Mouse (Mus musculus): ENCODE data around the gene Crtc3. TPM values are rescaled to one million over a fixed set of nuclear protein-coding genes. Genes with fewer than 3 reads are reported as not detected.
A peak's percentile ranks its signal among the peaks of the same experiment; 100 is the strongest.

The Crtc3 gene
- polyA plus RNA-seq, 1 experiment, result 21.7 TPM

- no peak for DNase-seq
- H3K27ac ChIP-seq (ENCODE audit: insufficient read depth, low read length), result no peak overlapping the region
- TF ChIP-seq CTCF (IDR thresholded peaks at IDR 0.05; ENCODE audit: borderline replicate concordance, insufficient read depth, low read depth, low read length) (no peak), POLR2A (IDR thresholded peaks at IDR 0.05; ENCODE audit: borderline replicate concordance, insufficient read depth, low read length) (no peak)
- no peaks in the 10 kb centered on the region for H3K4me1 ChIP-seq (ENCODE audit: control insufficient read depth, insufficient read depth, low read length)
- H3K27me3 ChIP-seq (ENCODE audit: control insufficient read depth, insufficient read depth, low read length), result no peaks in the 10 kb centered on the region
- WGBS, result 38% methylated on average over 5 of the region's 5 CpGs
- no peak overlapping the region for H3K4me3 ChIP-seq (replicated peaks; ENCODE audit: insufficient read depth, low read depth, low read length)
These were observed 130.1 kb downstream of the Crtc3 start for GRCm38 (mm10) chr7:80558572-80558971.

DNA sequence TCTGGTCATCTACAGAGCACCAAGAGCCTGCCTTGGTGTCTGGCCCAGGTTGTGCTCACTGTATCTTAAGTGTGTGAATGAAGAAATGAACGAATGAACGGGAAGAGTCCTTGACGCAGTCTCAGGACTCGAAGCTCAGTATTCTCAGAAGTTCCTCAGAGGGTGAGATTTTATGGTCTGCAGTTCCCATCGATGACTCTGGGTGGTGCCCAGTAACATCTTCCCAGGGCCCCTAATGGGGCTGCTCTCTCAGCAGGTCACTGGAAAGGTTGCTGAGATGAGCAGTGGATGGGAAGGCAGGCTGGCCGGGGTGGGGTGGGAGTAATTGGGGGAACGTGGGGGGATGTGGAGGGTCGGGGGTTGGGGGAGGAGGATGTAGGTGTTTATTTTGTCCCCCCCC is 130.6 kb downstream of the Crtc3 start:
- Histone ChIP-seq H3K4me3 (replicated peaks; ENCODE audit: insufficient read depth, low read depth, low read length) (no peak overlapping the region), H3K27me3 (ENCODE audit: control insufficient read depth, insufficient read depth, low read length) (no peaks in the 10 kb centered on the region), H3K4me1 (ENCODE audit: control insufficient read depth, insufficient read depth, low read length) (no peaks in the 10 kb centered on the region), H3K27ac (ENCODE audit: insufficient read depth, low read length) (no peak overlapping the region)
- WGBS, result 57% methylated on average over 8 of the region's 8 CpGs
- TF ChIP-seq CTCF (IDR thresholded peaks at IDR 0.05; ENCODE audit: borderline replicate concordance, insufficient read depth, low read depth, low read length) (peak; percentile 28; the same call in 1 of the 2 replicates), POLR2A (IDR thresholded peaks at IDR 0.05; ENCODE audit: borderline replicate concordance, insufficient read depth, low read length) (no peak)
- no peak for DNase-seq

GRCm38 (mm10) chr7:80557161-80557560 is 131.5 kb downstream of the Crtc3 start:
- H3K4me3 ChIP-seq (replicated peaks; ENCODE audit: insufficient read depth, low read depth, low read length), result no peak overlapping the region
- H3K4me1 ChIP-seq (ENCODE audit: control insufficient read depth, insufficient read depth, low read length), result no peaks in the 10 kb centered on the region
- no peak for DNase-seq
- no peaks in the 10 kb centered on the region for H3K27me3 ChIP-seq (ENCODE audit: control insufficient read depth, insufficient read depth, low read length)
- 67% methylated on average over 4 of the region's 4 CpGs for whole genome bisulfite sequencing
- no peak overlapping the region for H3K27ac ChIP-seq (ENCODE audit: insufficient read depth, low read length)
- no peak for TF ChIP-seq CTCF (IDR thresholded peaks at IDR 0.05; ENCODE audit: borderline replicate concordance, insufficient read depth, low read depth, low read length)
- TF ChIP-seq POLR2A (IDR thresholded peaks at IDR 0.05; ENCODE audit: borderline replicate concordance, insufficient read depth, low read length), result no peak

- WGBS, result 87% methylated on average over 3 of the region's 3 CpGs
- H3K27me3 ChIP-seq (ENCODE audit: control insufficient read depth, insufficient read depth, low read length), result no peaks in the 10 kb centered on the region
- no peak overlapping the region for H3K4me3 ChIP-seq (replicated peaks; ENCODE audit: insufficient read depth, low read depth, low read length)
- no peak overlapping the region for H3K27ac ChIP-seq (ENCODE audit: insufficient read depth, low read length)
- no peak for DNase-seq
- TF ChIP-seq CTCF (IDR thresholded peaks at IDR 0.05; ENCODE audit: borderline replicate concordance, insufficient read depth, low read depth, low read length) (no peak), POLR2A (IDR thresholded peaks at IDR 0.05; ENCODE audit: borderline replicate concordance, insufficient read depth, low read length) (no peak)
- no peaks in the 10 kb centered on the region for H3K4me1 ChIP-seq (ENCODE audit: control insufficient read depth, insufficient read depth, low read length)
These were observed 132.5 kb downstream of the Crtc3 start for GRCm38 (mm10) chr7:80556166-80556565.

DNA sequence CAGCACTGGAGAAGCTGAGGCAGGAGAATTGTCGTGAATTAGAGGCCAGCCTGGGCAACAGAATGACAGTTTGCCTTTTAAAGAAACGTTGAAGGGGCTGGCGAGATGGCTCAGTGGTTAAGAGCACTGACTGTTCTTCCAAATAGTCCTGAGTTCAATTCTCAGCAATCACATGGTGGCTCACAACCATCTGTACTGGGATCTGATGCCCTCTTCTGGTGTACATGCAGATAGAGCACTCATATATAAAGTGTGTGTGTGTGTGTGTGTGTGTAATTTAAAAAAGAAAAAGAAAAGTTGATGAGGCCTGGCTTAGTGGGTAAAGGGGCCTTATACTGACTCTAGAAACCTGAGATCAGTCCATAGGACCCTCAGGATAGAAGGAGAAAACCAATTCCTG is 133.5 kb downstream of the Crtc3 start:
- no peaks in the 10 kb centered on the region for H3K4me1 ChIP-seq (ENCODE audit: control insufficient read depth, insufficient read depth, low read length)
- 72% methylated on average over 3 of the region's 3 CpGs for WGBS
- H3K27me3 ChIP-seq (ENCODE audit: control insufficient read depth, insufficient read depth, low read length), result no peaks in the 10 kb centered on the region
- H3K4me3 ChIP-seq (replicated peaks; ENCODE audit: insufficient read depth, low read depth, low read length), result no peak overlapping the region
- TF ChIP-seq POLR2A (IDR thresholded peaks at IDR 0.05; ENCODE audit: borderline replicate concordance, insufficient read depth, low read length) (no peak), CTCF (IDR thresholded peaks at IDR 0.05; ENCODE audit: borderline replicate concordance, insufficient read depth, low read depth, low read length) (no peak)
- H3K27ac ChIP-seq (ENCODE audit: insufficient read depth, low read length), result no peak overlapping the region
- no peak for DNase-seq

DNA sequence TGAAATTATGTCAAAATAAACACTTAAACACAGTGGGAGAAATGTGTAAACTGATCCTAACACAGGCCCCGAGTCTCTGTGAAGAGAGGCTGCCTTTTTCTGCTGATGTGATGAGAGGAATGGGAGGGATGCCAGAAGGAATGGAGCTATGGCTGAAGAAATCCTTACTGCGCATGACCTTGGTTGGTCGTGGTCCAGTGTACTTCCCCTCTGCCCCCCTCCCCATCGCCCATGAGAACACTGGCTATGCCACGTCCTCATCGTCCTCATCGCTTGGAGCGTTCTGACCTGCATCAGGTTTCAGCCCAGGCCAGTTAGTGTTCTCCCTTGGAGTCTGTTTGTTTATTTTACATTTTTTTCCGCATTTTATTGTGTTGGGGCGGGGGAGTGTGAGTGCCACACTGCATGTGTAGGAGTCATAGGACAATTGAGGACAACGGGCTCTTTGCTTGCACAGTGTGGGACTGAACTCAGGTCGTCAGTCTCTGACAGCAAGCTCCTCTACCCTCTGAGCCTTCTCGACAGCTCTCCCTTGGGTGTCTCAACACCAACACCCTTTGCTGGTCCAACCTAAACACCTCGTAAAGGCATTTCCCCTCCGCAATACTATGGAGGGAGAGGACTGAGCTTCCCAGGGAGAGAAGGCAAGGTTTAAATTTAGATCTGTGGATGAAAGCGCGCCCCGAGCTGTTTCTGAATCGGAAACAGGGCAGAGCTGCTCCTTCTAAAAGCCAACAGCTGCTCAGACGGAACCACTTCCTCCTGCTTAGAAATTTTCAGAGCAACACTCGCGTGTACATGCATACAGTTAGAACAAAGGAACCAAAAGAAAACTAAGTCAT is 134.3 kb downstream of the Crtc3 start:
- Histone ChIP-seq H3K27ac (ENCODE audit: insufficient read depth, low read length) (no peak overlapping the region), H3K4me3 (replicated peaks; ENCODE audit: insufficient read depth, low read depth, low read length) (no peak overlapping the region), H3K4me1 (ENCODE audit: control insufficient read depth, insufficient read depth, low read length) (no peaks in the 10 kb centered on the region), H3K27me3 (ENCODE audit: control insufficient read depth, insufficient read depth, low read length) (no peaks in the 10 kb centered on the region)
- TF ChIP-seq CTCF (IDR thresholded peaks at IDR 0.05; ENCODE audit: borderline replicate concordance, insufficient read depth, low read depth, low read length) (no peak), POLR2A (IDR thresholded peaks at IDR 0.05; ENCODE audit: borderline replicate concordance, insufficient read depth, low read length) (no peak)
- DNase-seq, result no peak
- WGBS, result 75% methylated on average over 22 of the region's 22 CpGs

DNA sequence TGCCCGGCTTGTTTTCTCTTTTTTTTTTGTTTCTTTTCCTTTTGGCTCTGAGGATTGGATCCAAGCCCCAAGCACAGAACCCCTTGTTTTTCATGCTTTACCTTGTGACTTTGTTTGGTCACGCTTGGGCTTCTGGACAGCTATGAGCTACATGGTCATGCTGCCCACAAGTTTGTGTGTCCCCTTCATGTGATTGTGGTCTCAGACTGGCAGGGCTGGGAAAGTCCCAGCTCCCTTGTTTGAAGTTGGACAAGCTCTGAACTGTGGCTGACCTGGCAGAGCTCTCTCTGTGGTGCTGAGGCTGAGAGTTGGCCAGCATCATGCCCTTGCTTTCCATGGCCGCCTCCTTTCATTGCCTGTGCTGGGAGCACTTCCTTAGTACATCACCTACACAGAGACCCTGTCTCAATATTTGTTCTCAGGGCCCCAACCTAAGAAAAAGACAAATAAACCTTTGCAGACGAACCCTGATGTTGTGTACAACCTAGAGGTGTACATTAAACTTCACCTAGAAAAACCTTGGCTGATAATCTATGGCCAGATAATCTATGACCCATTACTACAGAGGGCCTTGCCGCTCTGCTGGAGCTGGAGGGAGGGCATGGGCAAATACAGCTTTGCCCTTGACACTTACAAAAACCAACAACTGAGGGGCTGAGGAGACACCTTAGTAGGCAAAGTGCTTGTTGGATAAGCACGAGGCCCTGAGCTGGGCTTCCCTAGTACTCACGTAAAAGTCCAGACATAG is 140.0 kb downstream of the Crtc3 start:
- no peak overlapping the region for H3K4me3 ChIP-seq (replicated peaks; ENCODE audit: insufficient read depth, low read depth, low read length)
- no peak overlapping the region for H3K27ac ChIP-seq (ENCODE audit: insufficient read depth, low read length)
- no peaks in the 10 kb centered on the region for H3K4me1 ChIP-seq (ENCODE audit: control insufficient read depth, insufficient read depth, low read length)
- DNase-seq, result no peak
- H3K27me3 ChIP-seq (ENCODE audit: control insufficient read depth, insufficient read depth, low read length), result no peaks in the 10 kb centered on the region
- no peak for TF ChIP-seq POLR2A (IDR thresholded peaks at IDR 0.05; ENCODE audit: borderline replicate concordance, insufficient read depth, low read length)
- no peak for TF ChIP-seq CTCF (IDR thresholded peaks at IDR 0.05; ENCODE audit: borderline replicate concordance, insufficient read depth, low read depth, low read length)
- WGBS, result 81% methylated on average over 7 of the region's 7 CpGs

All from cerebellum, adult 2 months (tissue).